Mouse (Mus musculus) limb, embryonic 15.5 days (tissue): ENCODE measurements around the gene Clstn3. TPM values are rescaled to one million over a fixed set of nuclear protein-coding genes. Genes with fewer than 3 reads are reported as not detected.
"Not testable (repeated sequence)": the region's sequence is repeated elsewhere in the genome, so short reads cannot be mapped to it uniquely, and the experiment has no call there.

Experiments
- ATAC-seq: fragments of 200-750 bp; cut with Nextera tagmentation; 2 replicates; pipeline ENCODE4 v1.8.0; 2017; ENCODE audit warnings: low read depth, moderate TSS enrichment; ENCODE audit not compliant: insufficient number of reproducible peaks, low FRiP score, low TSS enrichment
- H3K27ac ChIP-seq: fragments of 300-500 bp; sonication (generic); 2 replicates; pipeline ENCODE4 v1.5.1; 2015; ENCODE audit warnings: moderate library complexity, mild to moderate bottlenecking, inconsistent platforms
- H3K27me3 ChIP-seq: fragments of 300-500 bp; sonication (generic); 2 replicates; pipeline ENCODE4 v1.6.1; 2015; ENCODE audit warnings: inconsistent platforms
- H3K36me3 ChIP-seq: fragments of 300-500 bp; sonication (generic); 2 replicates; pipeline ENCODE4 v1.6.1; 2015; ENCODE audit warnings: inconsistent platforms
- H3K4me1 ChIP-seq: fragments of 300-500 bp; sonication (generic); 2 replicates; pipeline ENCODE4 v1.6.1; 2015; ENCODE audit warnings: inconsistent platforms
- H3K4me2 ChIP-seq: fragments of 300-500 bp; sonication (generic); 2 replicates; pipeline ENCODE4 v1.6.1; 2015; ENCODE audit warnings: mild to moderate bottlenecking, inconsistent platforms
- H3K4me3 ChIP-seq: fragments of 300-500 bp; sonication (generic); 2 replicates; pipeline ENCODE4 v1.5.1; 2015; ENCODE audit warnings: mild to moderate bottlenecking, inconsistent platforms
- H3K9ac ChIP-seq: fragments of 300-500 bp; sonication (generic); 2 replicates; pipeline ENCODE4 v1.6.1; 2015; ENCODE audit warnings: inconsistent platforms
- H3K9me3 ChIP-seq: fragments of 300-500 bp; sonication (generic); 2 replicates; pipeline ENCODE4 v1.6.1; 2016; ENCODE audit warnings: inconsistent platforms
- WGBS: fragments of 180-500 bp; shearing (Covaris S2); methylation state at CpG from one replicate; pipeline ENCODE4 v1.1.7; 2015; 5-methylcytosine and 5-hydroxymethylcytosine counted together
- polyA plus RNA-seq: library from polyadenylated mRNA; unstranded; fragments of >200 nt; fragmentation: Nextera tagmentation; extraction: Ambion mirVana; gene quantifications from 2 replicates; pipeline ENCODE4 v1.2.1, GENCODE M21; 2015

Clstn3 gene
- polyA plus RNA-seq, 1 experiment from 2014 or later = 7.2 TPM

DNA sequence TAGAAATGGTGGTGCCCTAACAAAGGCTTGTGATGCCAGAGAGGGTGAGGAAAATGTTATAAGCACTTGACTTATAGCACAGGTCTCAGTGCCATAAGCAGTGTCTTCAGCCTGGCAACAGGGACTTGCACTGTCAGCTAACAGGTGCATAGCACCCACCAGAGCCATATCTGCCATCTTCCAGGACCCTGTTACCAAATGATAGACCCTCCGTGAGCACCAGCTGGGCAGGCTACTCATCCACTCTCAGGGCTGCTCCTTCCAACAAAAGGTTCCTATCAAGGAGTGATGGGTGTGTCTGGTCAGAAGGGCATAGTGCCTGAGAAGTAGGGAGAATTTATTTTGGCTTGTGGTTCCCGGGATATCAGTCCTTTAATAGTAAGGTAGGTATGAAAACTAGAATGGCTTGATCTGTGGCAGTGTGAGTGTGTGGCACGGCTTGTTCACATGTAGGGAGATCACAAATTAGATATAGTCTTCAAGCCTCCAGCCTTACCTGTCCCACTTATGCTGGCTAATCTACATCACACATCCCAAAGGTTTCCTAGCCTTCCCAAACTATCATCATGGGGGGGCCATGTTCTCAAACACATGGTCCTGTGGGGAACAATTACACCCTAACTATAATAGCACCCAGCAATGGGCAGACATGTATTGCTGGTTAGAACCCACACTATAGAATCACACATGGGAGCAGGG lies 14.4 kb upstream of the Clstn3 start:
- H3K9me3 ChIP-seq = no peaks in the 10 kb centered on the region
- no peak overlapping the region for H3K4me3 ChIP-seq
- no peak for ATAC-seq
- H3K4me1 ChIP-seq = no peaks in the 10 kb centered on the region
- H3K4me2 ChIP-seq = no peak overlapping the region
- WGBS = 80% methylated on average over 3 of the region's 3 CpGs
- no peaks in the 10 kb centered on the region for H3K36me3 ChIP-seq
- no peak overlapping the region for H3K9ac ChIP-seq
- no peak overlapping the region for H3K27ac ChIP-seq
- no peaks in the 10 kb centered on the region for H3K27me3 ChIP-seq

DNA sequence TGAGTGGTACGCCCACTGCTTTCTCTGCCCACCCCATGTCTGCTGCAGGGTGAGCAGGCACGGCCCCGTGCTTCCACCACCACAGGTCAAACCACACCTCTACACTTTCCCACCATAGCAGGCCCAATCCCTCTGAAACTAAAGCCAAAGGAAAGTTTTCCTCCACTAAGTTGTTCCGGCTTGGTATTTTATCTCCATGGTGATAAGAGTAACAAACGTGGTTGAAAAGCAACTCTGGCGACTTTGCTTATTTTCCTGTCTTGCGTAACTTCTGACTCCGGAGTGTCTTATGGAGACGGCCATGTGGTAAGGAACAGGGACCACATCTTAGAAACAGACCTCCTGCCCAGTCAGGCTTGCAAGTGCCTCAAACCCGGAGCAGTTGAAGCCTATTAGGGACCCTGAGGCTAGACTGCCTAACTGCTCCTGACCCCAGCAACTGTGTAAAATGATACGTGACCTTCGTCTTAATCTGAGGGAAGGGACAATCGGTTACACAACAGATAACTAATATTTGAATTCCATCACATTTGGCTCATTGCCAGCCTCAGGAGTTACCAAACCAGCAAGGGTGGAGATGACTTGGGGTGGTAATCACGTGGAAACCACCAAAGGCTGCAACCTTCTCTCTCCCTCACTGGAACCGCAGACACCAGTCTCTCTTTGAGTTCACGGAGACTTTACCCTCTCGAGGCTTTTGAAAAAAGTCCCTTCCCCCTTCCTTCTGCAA lies 13.5 kb upstream of the Clstn3 start:
- Histone ChIP-seq H3K9me3 (no peaks in the 10 kb centered on the region), H3K9ac (no peak overlapping the region), H3K4me2 (no peak overlapping the region), H3K4me3 (no peak overlapping the region), H3K36me3 (no peaks in the 10 kb centered on the region), H3K27ac (no peak overlapping the region), H3K4me1 (no peaks in the 10 kb centered on the region), H3K27me3 (no peaks in the 10 kb centered on the region)
- WGBS = 52% methylated on average over 17 of the region's 17 CpGs
- no peak for ATAC-seq

DNA sequence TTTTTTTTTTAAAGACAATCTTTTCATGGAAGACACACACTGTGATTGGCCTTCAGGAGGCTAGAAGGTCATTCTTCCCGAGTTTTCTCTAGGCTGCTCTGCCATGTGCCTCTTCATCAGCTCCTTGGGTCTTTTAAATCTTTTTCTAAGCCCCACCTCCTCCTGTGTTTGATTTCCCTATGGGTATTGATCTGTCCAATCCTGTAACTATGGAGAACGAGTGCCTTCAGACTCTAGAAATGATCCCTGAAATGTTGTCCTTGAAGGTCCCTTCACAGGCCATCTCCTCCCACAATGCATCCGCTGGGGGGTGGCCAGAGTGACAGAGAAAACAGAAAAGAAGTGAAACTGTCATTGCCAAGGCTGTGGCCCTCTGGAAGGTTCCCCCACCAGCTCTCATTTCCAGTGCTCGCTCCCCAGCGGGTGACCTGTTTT lies 12.6 kb upstream of the Clstn3 start:
- WGBS = 69% methylated on average over 5 of the region's 5 CpGs
- no peak overlapping the region for H3K27ac ChIP-seq
- no peak for ATAC-seq

DNA sequence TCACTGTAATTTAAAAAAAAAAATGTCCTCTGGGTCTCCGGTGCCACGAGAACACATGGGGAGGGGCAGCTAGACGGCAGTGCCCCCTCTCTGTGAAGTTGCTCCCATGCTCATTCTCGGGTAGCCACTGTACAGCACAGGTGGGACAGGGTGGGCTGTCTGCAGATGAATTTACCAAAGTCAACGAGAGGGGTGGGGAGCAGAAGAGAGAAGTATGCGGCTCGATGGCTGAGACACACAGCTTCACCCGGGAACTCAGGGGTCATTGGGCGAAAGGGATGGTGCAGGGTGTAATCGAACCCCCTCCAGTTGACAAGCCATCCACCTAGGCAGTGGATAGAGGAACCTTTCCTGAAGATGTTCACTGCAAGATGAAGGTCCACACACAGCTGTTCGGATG lies 12.2 kb upstream of the Clstn3 start:
- Histone ChIP-seq H3K27ac (no peak overlapping the region), H3K4me3 (no peak overlapping the region), H3K4me2 (no peak overlapping the region), H3K27me3 (no peaks in the 10 kb centered on the region), H3K4me1 (no peaks in the 10 kb centered on the region), H3K36me3 (no peaks in the 10 kb centered on the region), H3K9ac (no peak overlapping the region), H3K9me3 (no peaks in the 10 kb centered on the region)
- WGBS = 84% methylated on average over 11 of the region's 11 CpGs
- no peak for ATAC-seq

More for the DNA sequence above, 12.6 kb upstream of the Clstn3 start:
- Histone ChIP-seq H3K36me3 (no peaks in the 10 kb centered on the region), H3K4me2 (no peak overlapping the region), H3K9me3 (no peaks in the 10 kb centered on the region), H3K9ac (no peak overlapping the region), H3K4me1 (no peaks in the 10 kb centered on the region), H3K27me3 (no peaks in the 10 kb centered on the region), H3K4me3 (no peak overlapping the region)

DNA sequence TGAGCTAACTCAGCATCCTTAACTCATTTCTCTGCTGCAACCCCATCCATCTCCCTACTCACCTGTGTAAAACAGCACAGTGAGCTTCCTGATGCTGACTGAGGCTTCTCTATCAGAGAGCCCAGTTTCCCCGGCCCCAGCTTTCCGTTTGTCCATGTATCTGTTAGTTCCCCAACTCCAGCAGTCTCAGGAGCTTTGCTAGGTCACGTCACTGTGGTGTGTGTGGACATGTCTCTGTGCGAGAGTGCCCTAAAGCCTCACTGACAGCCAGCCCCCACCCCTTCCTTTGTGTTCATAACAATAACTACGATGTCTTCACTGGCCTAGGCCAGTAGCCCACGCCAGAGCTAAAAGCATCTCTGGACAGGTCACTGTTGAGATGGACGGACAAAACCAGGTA lies 11.6 kb upstream of the Clstn3 start:
- no peak for ATAC-seq
- Histone ChIP-seq H3K4me2 (no peak overlapping the region), H3K27ac (no peak overlapping the region), H3K27me3 (no peaks in the 10 kb centered on the region), H3K36me3 (no peaks in the 10 kb centered on the region), H3K4me3 (no peak overlapping the region), H3K4me1 (no peaks in the 10 kb centered on the region), H3K9me3 (no peaks in the 10 kb centered on the region), H3K9ac (no peak overlapping the region)
- WGBS = 83% methylated on average over 7 of the region's 7 CpGs

DNA sequence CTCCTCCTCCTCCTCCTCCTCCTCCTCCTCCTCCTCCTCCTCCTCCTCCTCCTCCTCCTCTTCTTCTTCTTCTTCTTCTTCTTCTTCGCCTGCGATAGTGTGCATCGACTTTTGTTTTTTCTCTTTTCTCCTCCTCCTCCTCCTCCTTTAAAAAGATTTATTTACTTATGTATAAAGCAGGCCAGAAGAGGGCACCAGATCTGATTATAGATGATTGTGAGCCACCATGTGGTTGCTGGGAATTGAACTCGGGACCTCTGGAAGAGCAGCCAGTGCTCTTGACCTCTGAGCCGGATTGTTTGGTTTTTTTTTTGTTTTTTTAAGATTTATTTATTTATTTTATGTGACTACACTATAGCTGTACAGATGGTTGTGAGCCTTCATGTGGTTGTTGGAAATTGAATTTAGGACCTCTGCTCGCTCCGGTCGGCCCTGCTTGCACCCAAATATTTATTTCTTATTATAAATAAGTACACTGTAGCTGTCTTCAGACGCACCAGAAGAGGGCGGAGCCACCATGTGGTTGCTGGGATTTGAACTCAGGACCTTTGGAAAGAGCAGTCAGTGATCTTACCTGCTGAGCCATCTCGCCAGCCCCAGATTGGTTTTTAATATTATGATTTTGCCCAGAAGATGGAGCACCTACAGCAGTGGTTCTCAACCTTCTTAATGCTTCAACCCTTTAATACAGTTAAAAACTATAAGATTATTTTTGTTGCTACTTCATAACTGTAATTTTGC lies 10.9 kb upstream of the Clstn3 start:
- H3K9me3 ChIP-seq, H3K4me2 ChIP-seq, H3K36me3 ChIP-seq, H3K9ac ChIP-seq, H3K4me1 ChIP-seq, H3K27ac ChIP-seq, H3K4me3 ChIP-seq, H3K27me3 ChIP-seq, ATAC-seq: not testable (repeated sequence)
- WGBS = 89% methylated on average over 8 of the region's 11 CpGs

DNA sequence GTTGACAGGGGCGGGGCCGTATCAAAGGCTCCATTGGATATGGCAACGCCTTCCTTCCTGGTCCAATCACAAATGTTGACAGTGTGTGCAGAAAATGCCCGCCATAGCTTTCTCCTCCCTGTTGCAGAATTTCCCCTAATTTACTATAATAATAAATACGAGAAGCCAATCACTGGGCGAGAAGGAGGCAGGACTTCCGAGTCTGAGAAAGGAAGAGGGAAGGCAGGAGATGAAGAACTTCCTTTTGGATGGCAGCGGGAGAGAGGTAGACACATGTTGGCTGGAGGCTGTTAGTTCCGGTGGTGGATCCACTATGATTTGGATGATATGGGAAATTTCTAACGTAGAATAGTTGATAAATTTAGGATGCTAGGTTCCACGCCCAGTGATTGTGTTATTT lies 10.0 kb upstream of the Clstn3 start:
- no peak overlapping the region for H3K9ac ChIP-seq
- no peaks in the 10 kb centered on the region for H3K36me3 ChIP-seq
- H3K27ac ChIP-seq = no peak overlapping the region
- no peak overlapping the region for H3K4me3 ChIP-seq
- H3K4me2 ChIP-seq = no peak overlapping the region
- no peaks in the 10 kb centered on the region for H3K27me3 ChIP-seq
- no peaks in the 10 kb centered on the region for H3K9me3 ChIP-seq
- H3K4me1 ChIP-seq = no peaks in the 10 kb centered on the region
- 78% methylated on average over 11 of the region's 11 CpGs for WGBS
- no peak for ATAC-seq

DNA sequence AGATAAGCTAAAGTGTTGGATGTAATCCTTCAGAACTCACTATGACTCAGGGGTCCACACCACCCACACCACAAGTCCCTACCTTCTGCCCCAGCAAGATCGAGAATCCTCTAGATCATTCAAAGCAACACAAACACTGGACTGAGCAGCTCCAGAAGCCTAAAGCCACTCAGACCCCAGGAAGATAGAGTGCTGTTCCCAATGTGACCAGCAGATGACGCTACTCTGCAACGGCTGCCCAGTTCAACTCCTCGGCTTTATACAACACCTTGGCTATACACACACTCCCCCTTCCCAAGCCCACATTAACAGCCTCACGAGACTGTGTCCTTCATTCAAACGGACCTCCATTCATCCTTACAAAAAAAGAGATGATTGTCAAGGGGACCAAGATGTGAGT lies 8.2 kb upstream of the Clstn3 start:
- Histone ChIP-seq H3K4me2 (no peak overlapping the region), H3K27ac (no peak overlapping the region), H3K36me3 (no peaks in the 10 kb centered on the region), H3K27me3 (no peaks in the 10 kb centered on the region), H3K4me1 (no peaks in the 10 kb centered on the region), H3K9ac (no peak overlapping the region), H3K9me3 (no peaks in the 10 kb centered on the region), H3K4me3 (no peak overlapping the region)
- WGBS = 38% methylated on average over 6 of the region's 6 CpGs
- no peak for ATAC-seq

DNA sequence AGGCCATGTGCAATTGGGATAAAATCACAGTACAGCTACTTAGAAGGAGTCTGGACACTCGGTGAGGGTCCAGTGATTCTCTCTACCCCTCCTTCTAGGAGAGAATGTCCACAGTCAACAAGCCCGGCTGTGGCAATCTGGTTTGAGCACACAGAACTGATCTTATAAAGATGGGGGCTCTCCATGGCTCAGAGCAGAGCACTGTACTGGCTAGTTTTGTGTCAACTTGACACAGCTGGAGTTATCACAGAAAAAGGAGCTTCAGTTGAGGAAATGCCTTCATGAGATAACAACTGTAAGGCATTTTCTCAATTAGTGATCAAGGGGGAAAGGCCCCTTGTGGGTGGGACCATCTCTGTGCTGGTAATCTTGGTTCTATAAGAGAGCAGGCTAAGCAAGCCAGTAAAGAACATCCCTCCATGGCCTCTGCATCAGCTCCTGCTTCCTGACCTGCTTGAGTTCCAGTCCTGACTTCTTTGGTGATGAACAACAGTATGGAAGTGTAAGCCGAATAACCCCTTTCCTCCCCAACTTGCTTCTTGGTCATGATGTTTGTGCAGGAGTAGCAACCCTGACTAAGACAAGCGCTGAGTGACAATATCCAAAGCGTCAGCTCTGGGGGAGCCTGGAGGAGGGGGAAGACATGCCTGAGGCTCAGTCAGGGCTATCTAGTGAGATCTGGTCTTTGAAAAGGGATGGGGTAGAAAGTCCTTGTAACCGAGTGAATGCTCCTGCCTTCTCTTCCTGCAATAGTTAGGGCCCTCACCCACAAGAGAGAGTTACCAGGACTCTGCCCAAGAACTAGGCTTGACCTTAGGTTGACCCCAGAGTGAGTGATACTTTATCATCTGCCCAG lies 7.4 kb upstream of the Clstn3 start:
- H3K27me3 ChIP-seq, H3K27ac ChIP-seq, H3K9ac ChIP-seq, H3K4me1 ChIP-seq, H3K36me3 ChIP-seq, H3K4me2 ChIP-seq, H3K4me3 ChIP-seq, ATAC-seq, H3K9me3 ChIP-seq: not testable (repeated sequence)
- WGBS = 80% methylated on average over 6 of the region's 6 CpGs

DNA sequence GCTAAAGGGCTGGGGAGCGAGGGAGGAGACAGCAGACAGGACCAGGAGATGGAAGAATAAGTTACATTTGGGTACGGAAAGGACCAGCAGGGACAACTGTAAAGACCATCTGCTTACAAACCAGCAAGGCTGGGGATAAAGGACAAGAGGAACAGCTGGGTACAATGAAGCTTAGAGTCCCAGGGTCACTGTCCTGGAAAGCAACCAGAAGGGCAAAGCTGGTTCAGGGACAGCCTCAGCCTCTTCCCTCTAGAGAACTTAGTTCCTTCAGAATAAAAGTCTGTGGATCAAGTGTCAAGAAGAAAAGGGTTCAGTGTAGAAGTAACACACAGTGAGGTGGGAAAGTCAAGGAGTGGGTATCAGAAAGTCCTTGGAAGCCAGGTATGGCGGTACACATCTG lies 6.5 kb upstream of the Clstn3 start:
- Histone ChIP-seq H3K4me3 (no peak overlapping the region), H3K9ac (no peak overlapping the region), H3K4me1 (no peaks in the 10 kb centered on the region), H3K27ac (no peak overlapping the region), H3K27me3 (no peaks in the 10 kb centered on the region), H3K36me3 (no peaks in the 10 kb centered on the region), H3K4me2 (no peak overlapping the region), H3K9me3 (no peaks in the 10 kb centered on the region)
- no peak for ATAC-seq
- 83% methylated on average over 3 of the region's 3 CpGs for WGBS

DNA sequence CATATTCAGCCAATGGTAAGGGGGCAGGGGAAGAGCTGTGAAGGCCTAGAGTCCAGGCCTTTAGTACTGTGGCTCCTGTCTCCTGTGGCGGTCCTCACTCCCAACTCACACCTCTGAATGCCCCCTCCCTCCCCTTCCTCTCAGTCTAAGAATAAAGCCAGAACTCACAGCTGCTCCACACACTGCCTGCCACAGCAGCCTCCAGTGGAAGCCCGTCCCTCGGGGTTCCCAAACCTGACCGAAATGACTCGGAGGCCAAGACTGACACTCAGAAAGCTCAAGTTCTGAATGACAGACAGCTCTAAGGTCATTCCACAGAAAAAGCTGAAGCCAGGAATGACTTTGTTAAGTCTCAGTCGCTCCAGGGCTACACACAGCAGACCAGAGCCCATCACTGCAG lies 1.1 kb upstream of the Clstn3 start:
- Histone ChIP-seq H3K4me2 (peak overlapping the region; percentile 76; the same call in 1 of the 2 replicates), H3K27ac (no peak overlapping the region), H3K36me3 (no peaks in the 10 kb centered on the region), H3K4me3 (no peak overlapping the region), H3K4me1 (peaks cover 19% of the 10 kb centered on the region), H3K9me3 (no peaks in the 10 kb centered on the region), H3K9ac (no peak overlapping the region), H3K27me3 (peaks cover 7% of the 10 kb centered on the region; the same call in 1 of the 2 replicates)
- 51% methylated on average over 6 of the region's 6 CpGs for WGBS
- no peak for ATAC-seq
